In genomic region chr2:163386423-163387190, GRCm38 (mm10) we compare ENCODE assay signal across 10 mouse cellular contexts. TPM values are rescaled to one million over a fixed set of nuclear protein-coding genes. Genes with fewer than 3 reads are reported as not detected.
DNase-seq lines count a peak whose midpoint lies in the region; ATAC-seq and TF ChIP-seq lines count a peak whose summit lies in the region.
"Had no signal": no experiment of that assay in that cellular context is flagged by ENCODE, and none has a peak within 500 bp of the region (broad histone marks: within the 10 kb centered on the region; RNA-seq: fewer than 3 reads in every experiment).

No protein-coding gene starts in this region.

- H3K4me1 ChIP-seq in lung, embryonic 14.5 days (ENCODE audit: insufficient read depth) = no peaks in the 10 kb centered on the region
- 0 out of 2 replicates have a peak, but pooled peaks cover 4% of the 10 kb centered on the region for H3K4me1 ChIP-seq in embryonic facial prominence, embryonic 13.5 days
- peaks cover 74% of the 10 kb centered on the region for H3K4me1 ChIP-seq in heart, embryonic 15.5 days (replicated peaks)
- H3K4me1 ChIP-seq in stomach, embryonic 14.5 days (ENCODE audit: control insufficient read depth, insufficient read depth, low read length) = no peaks in the 10 kb centered on the region
- no peaks in the 10 kb centered on the region for H3K4me1 ChIP-seq in cerebellum, adult 2 months (ENCODE audit: control insufficient read depth, insufficient read depth, low read length)
- no peaks in the 10 kb centered on the region for H3K4me1 ChIP-seq in neural tube, embryonic 15.5 days
- H3K4me1 ChIP-seq: liver, embryonic 15.5 days had no signal

- ATAC-seq in lung, embryonic 14.5 days (ENCODE audit: insufficient read depth) = peak; percentile 69
- ATAC-seq in embryonic facial prominence, embryonic 13.5 days (ENCODE audit: insufficient number of reproducible peaks, insufficient read depth, low FRiP score, low TSS enrichment, low read depth) = peak; percentile 60
- peak; percentile 44; the same call in 1 of the 2 replicates for ATAC-seq in heart, embryonic 15.5 days (replicated peaks; ENCODE audit: insufficient number of reproducible peaks, insufficient read depth, low FRiP score, low read depth)
- peak; percentile 83 for ATAC-seq in stomach, embryonic 14.5 days (ENCODE audit: insufficient number of reproducible peaks, insufficient read depth, low FRiP score, low read depth)
- ATAC-seq in neural tube, embryonic 15.5 days (ENCODE audit: low FRiP score) = no peak

- no peak for TF ChIP-seq CTCF in lung, embryonic 14.5 days (IDR thresholded peaks at IDR 0.05; ENCODE audit: low read depth)
- no peak for TF ChIP-seq CTCF in cerebellum, adult 2 months (IDR thresholded peaks at IDR 0.05; ENCODE audit: borderline replicate concordance, insufficient read depth, low read depth, low read length)

- TF ChIP-seq POLR2A in cerebellum, adult 2 months (IDR thresholded peaks at IDR 0.05; ENCODE audit: borderline replicate concordance, insufficient read depth, low read length) = no peak

- WGBS in lung, embryonic 14.5 days = 59% methylated on average over 15 of the region's 15 CpGs
- WGBS in embryonic facial prominence, embryonic 13.5 days = 72% methylated on average over 15 of the region's 15 CpGs
- 31% methylated on average over 15 of the region's 15 CpGs for WGBS in heart, embryonic 15.5 days
- 59% methylated on average over 15 of the region's 15 CpGs for WGBS in stomach, embryonic 14.5 days
- WGBS in cerebellum, adult 2 months = 81% methylated on average over 15 of the region's 15 CpGs
- 80% methylated on average over 15 of the region's 15 CpGs for WGBS in neural tube, embryonic 15.5 days

- no peak overlapping the region for H3K9ac ChIP-seq in lung, embryonic 14.5 days
- 0 out of 2 replicates have a peak overlapping the region, but pooled peaks have one; percentile 3 for H3K9ac ChIP-seq in embryonic facial prominence, embryonic 13.5 days
- H3K9ac ChIP-seq in heart, embryonic 15.5 days = peak overlapping the region; percentile 46
- no peak overlapping the region for H3K9ac ChIP-seq in stomach, embryonic 14.5 days (replicated peaks; ENCODE audit: low read depth, low read length)
- no peak overlapping the region for H3K9ac ChIP-seq in neural tube, embryonic 15.5 days (replicated peaks)
- H3K9ac ChIP-seq: liver, embryonic 15.5 days had no signal

- no peak overlapping the region for H3K4me2 ChIP-seq in lung, embryonic 14.5 days
- no peak overlapping the region for H3K4me2 ChIP-seq in embryonic facial prominence, embryonic 13.5 days
- H3K4me2 ChIP-seq in heart, embryonic 15.5 days = peak overlapping the region; percentile 45
- no peak overlapping the region for H3K4me2 ChIP-seq in stomach, embryonic 14.5 days (replicated peaks; ENCODE audit: low read depth, low read length)
- no peak overlapping the region for H3K4me2 ChIP-seq in neural tube, embryonic 15.5 days
- H3K4me2 ChIP-seq: liver, embryonic 15.5 days had no signal

- H3K4me3 ChIP-seq in lung, embryonic 14.5 days (ENCODE audit: low read depth, low read length) = no peak overlapping the region
- no peak overlapping the region for H3K4me3 ChIP-seq in embryonic facial prominence, embryonic 13.5 days
- peak overlapping the region; percentile 23; the same call in 1 of the 2 replicates for H3K4me3 ChIP-seq in heart, embryonic 15.5 days
- no peak overlapping the region for H3K4me3 ChIP-seq in stomach, embryonic 14.5 days (ENCODE audit: low read depth, low read length)
- no peak overlapping the region for H3K4me3 ChIP-seq in cerebellum, adult 2 months (replicated peaks; ENCODE audit: insufficient read depth, low read depth, low read length)
- no peak overlapping the region for H3K4me3 ChIP-seq in neural tube, embryonic 15.5 days (replicated peaks)
- H3K4me3 ChIP-seq: liver, embryonic 15.5 days had no signal

- H3K36me3 ChIP-seq in lung, embryonic 14.5 days (ENCODE audit: insufficient read depth) = no peaks in the 10 kb centered on the region
- H3K36me3 ChIP-seq in embryonic facial prominence, embryonic 13.5 days = no peaks in the 10 kb centered on the region
- peaks cover 16% of the 10 kb centered on the region for H3K36me3 ChIP-seq in heart, embryonic 15.5 days
- H3K36me3 ChIP-seq in stomach, embryonic 14.5 days (ENCODE audit: control insufficient read depth, insufficient read depth, low read length) = no peaks in the 10 kb centered on the region
- no peaks in the 10 kb centered on the region for H3K36me3 ChIP-seq in neural tube, embryonic 15.5 days
- H3K36me3 ChIP-seq: liver, embryonic 15.5 days had no signal

- no peak for DNase-seq in lung, embryonic 14.5 days
- no peak for DNase-seq in lung, postnatal 25 days (ENCODE audit: low spot score)
- DNase-seq in cerebellum, adult 2 months = no peak
- no peak for DNase-seq in frontal cortex, postnatal 25 days (ENCODE audit: low spot score in 2 of 2)
- DNase-seq: thymus, postnatal 25 days had no signal

- H3K27ac ChIP-seq in lung, embryonic 14.5 days (ENCODE audit: low read depth) = no peak overlapping the region; the same call in 1 of the 2 replicates
- no peak overlapping the region for H3K27ac ChIP-seq in embryonic facial prominence, embryonic 13.5 days
- H3K27ac ChIP-seq in heart, embryonic 15.5 days = peak overlapping the region; percentile 74
- H3K27ac ChIP-seq in stomach, embryonic 14.5 days (ENCODE audit: low read length) = no peak overlapping the region
- no peak overlapping the region for H3K27ac ChIP-seq in cerebellum, adult 2 months (ENCODE audit: insufficient read depth, low read length)
- H3K27ac ChIP-seq in neural tube, embryonic 15.5 days (replicated peaks) = no peak overlapping the region
- H3K27ac ChIP-seq: liver, embryonic 15.5 days had no signal

- H3K27me3 ChIP-seq in lung, embryonic 14.5 days (ENCODE audit: insufficient read depth, low read length) = no peaks in the 10 kb centered on the region
- H3K27me3 ChIP-seq in embryonic facial prominence, embryonic 13.5 days = no peaks in the 10 kb centered on the region
- no peaks in the 10 kb centered on the region for H3K27me3 ChIP-seq in heart, embryonic 15.5 days
- H3K27me3 ChIP-seq in stomach, embryonic 14.5 days (ENCODE audit: control insufficient read depth, insufficient read depth, low read length) = no peaks in the 10 kb centered on the region
- no peaks in the 10 kb centered on the region for H3K27me3 ChIP-seq in cerebellum, adult 2 months (ENCODE audit: control insufficient read depth, insufficient read depth, low read length)
- 0 out of 2 replicates have a peak, but pooled peaks cover 2% of the 10 kb centered on the region for H3K27me3 ChIP-seq in neural tube, embryonic 15.5 days (replicated peaks)

- no peaks in the 10 kb centered on the region; the same call in 1 of the 2 replicates for H3K9me3 ChIP-seq in lung, embryonic 14.5 days (ENCODE audit: low read depth, low read length)
- 0 out of 2 replicates have a peak, but pooled peaks cover 3% of the 10 kb centered on the region for H3K9me3 ChIP-seq in embryonic facial prominence, embryonic 13.5 days
- H3K9me3 ChIP-seq in heart, embryonic 15.5 days (replicated peaks) = no peaks in the 10 kb centered on the region
- H3K9me3 ChIP-seq in stomach, embryonic 14.5 days (ENCODE audit: control insufficient read depth, low read depth, low read length) = no peaks in the 10 kb centered on the region; the same call in 1 of the 2 replicates
- H3K9me3 ChIP-seq in neural tube, embryonic 15.5 days (replicated peaks) = 0 out of 2 replicates have a peak, but pooled peaks cover 3% of the 10 kb centered on the region
- H3K9me3 ChIP-seq: liver, embryonic 15.5 days had no signal

RNA-seq across cellular contexts. Expression of gene Jph2, which starts 11.2 kb away (rescaled TPM):
- 2.7 and 2.9 TPM in 2 replicates for polyA plus RNA-seq in lung, embryonic 14.5 days (2014; fragmentation: Nextera tagmentation; extraction: Ambion mirVana)
- polyA plus RNA-seq in embryonic facial prominence, embryonic 13.5 days (2015; fragmentation: Nextera tagmentation; extraction: Ambion mirVana) = 0.45 and 0.72 TPM in 2 replicates
- polyA plus RNA-seq in heart, embryonic 15.5 days (2015; fragmentation: Nextera tagmentation; extraction: Ambion mirVana) = 41.0 and 47.7 TPM in 2 replicates
- 6.5 and 6.7 TPM in 2 replicates for polyA plus RNA-seq in stomach, embryonic 14.5 days (2014; fragmentation: Nextera tagmentation; extraction: Ambion mirVana)
- 0.48 and 0.52 TPM in 2 replicates for polyA plus RNA-seq in cerebellum, adult 2 months (2012; rRNA removed)
- 0.96 and 2.0 TPM in 2 replicates for polyA plus RNA-seq in neural tube, embryonic 15.5 days (2015; fragmentation: Nextera tagmentation; extraction: Ambion mirVana)

RNA-seq across cellular contexts. Expression of gene Oser1, which starts 37.9 kb away (rescaled TPM):
- polyA plus RNA-seq in lung, embryonic 14.5 days (2014; fragmentation: Nextera tagmentation; extraction: Ambion mirVana) = 90.7 and 91.9 TPM in 2 replicates
- polyA plus RNA-seq in embryonic facial prominence, embryonic 13.5 days (2015; fragmentation: Nextera tagmentation; extraction: Ambion mirVana) = 92.1 and 99.5 TPM in 2 replicates
- polyA plus RNA-seq in heart, embryonic 15.5 days (2015; fragmentation: Nextera tagmentation; extraction: Ambion mirVana) = 47.5 and 55.9 TPM in 2 replicates
- polyA plus RNA-seq in stomach, embryonic 14.5 days (2014; fragmentation: Nextera tagmentation; extraction: Ambion mirVana) = 84.9 and 89.2 TPM in 2 replicates
- polyA plus RNA-seq in cerebellum, adult 2 months (2012; rRNA removed) = 37.7 and 39.4 TPM in 2 replicates
- polyA plus RNA-seq in neural tube, embryonic 15.5 days (2015; fragmentation: Nextera tagmentation; extraction: Ambion mirVana) = 72.6 and 82.1 TPM in 2 replicates

RNA-seq across cellular contexts. Expression of gene Gdap1l1, which starts 51.7 kb away (rescaled TPM):
- polyA plus RNA-seq in lung, embryonic 14.5 days (2014; fragmentation: Nextera tagmentation; extraction: Ambion mirVana) = 0.91 and 1.1 TPM in 2 replicates
- 1.9 and 2.8 TPM in 2 replicates for polyA plus RNA-seq in embryonic facial prominence, embryonic 13.5 days (2015; fragmentation: Nextera tagmentation; extraction: Ambion mirVana)
- 0.18 and 1.5 TPM in 2 replicates for polyA plus RNA-seq in heart, embryonic 15.5 days (2015; fragmentation: Nextera tagmentation; extraction: Ambion mirVana)
- 5.3 and 8.4 TPM in 2 replicates for polyA plus RNA-seq in stomach, embryonic 14.5 days (2014; fragmentation: Nextera tagmentation; extraction: Ambion mirVana)
- polyA plus RNA-seq in cerebellum, adult 2 months (2012; rRNA removed) = 126 and 128 TPM in 2 replicates
- polyA plus RNA-seq in neural tube, embryonic 15.5 days (2015; fragmentation: Nextera tagmentation; extraction: Ambion mirVana) = 108 and 129 TPM in 2 replicates

Comparison
In these comparisons a context has a peak if more than half of its experiments do, and no peak if none do; other contexts are left out.
1. H3K9ac ChIP-seq: peak in embryonic facial prominence, embryonic 13.5 days (single experiment) and heart, embryonic 15.5 days (single experiment); none in lung, embryonic 14.5 days (single experiment), stomach, embryonic 14.5 days (single experiment) and neural tube, embryonic 15.5 days (single experiment).
2. RNA of gene Gdap1l1, which starts 51.7 kb away (polyA plus RNA-seq): 108 to 129 TPM in neural tube, embryonic 15.5 days and 126 to 128 TPM in cerebellum, adult 2 months; 5.3 to 8.4 TPM in stomach, embryonic 14.5 days, 1.9 to 2.8 TPM in embryonic facial prominence, embryonic 13.5 days, 0.91 to 1.1 TPM in lung, embryonic 14.5 days and 0.18 to 1.5 TPM in heart, embryonic 15.5 days; every median in the first group is over 10 times any median in the second.